Mouse (Mus musculus) small intestine, adult 2 months (tissue): ENCODE measurements around the gene Cspg4.

Experiments used
- CTCF ChIP-seq: fragments of 200-500 bp; IDR thresholded peaks from 2 replicates; pipeline ENCODE4 v1.5.1; 2012; ENCODE audit warnings: low read depth, mild to moderate bottlenecking, control low read depth, inconsistent platforms, low read length, moderate library complexity, mixed read lengths; ENCODE audit not compliant: insufficient replicate concordance, insufficient read length; ENCODE audit errors: extremely low read depth
- POLR2A ChIP-seq: fragments of 200-500 bp; IDR thresholded peaks from 2 replicates; pipeline ENCODE4 v1.6.1; 2012; ENCODE audit warnings: low read depth, mild to moderate bottlenecking, control low read depth, inconsistent platforms, low read length, moderate library complexity

GRCm38 (mm10) chr9:56877284-56877683, 12.5 kb downstream of the Cspg4 start:
- TF ChIP-seq CTCF (no peak), POLR2A (no peak)
